Mouse (Mus musculus) left cerebral cortex, postnatal 25 days (tissue): ENCODE measurements around the gene Wnt3a. TPM values are rescaled to one million over a fixed set of nuclear protein-coding genes. Genes with fewer than 3 reads are reported as not detected.
A peak's percentile ranks its signal among the peaks of the same experiment; 100 is the strongest.

Source experiments
- DNase-seq, 2 experiments: peaks; one replicate each; pipeline ENCODE4 v3.0.0; 2022; ENCODE audit warnings: low spot score in 2 of 2, mixed read lengths in 1 of 2
- intact Hi-C: fragments of 180-260 bp; cut with DNase I; formaldehyde crosslinking; loops from one replicate; pipeline ENCODE4 v1.15.1; 2025
- total RNA-seq, 2 experiments: library from RNA; stranded (reverse); gene quantifications; 2 replicates each; pipeline ENCODE4 v1.2.3; 2021

Wnt3a gene
- total RNA-seq: not detected

DNA sequence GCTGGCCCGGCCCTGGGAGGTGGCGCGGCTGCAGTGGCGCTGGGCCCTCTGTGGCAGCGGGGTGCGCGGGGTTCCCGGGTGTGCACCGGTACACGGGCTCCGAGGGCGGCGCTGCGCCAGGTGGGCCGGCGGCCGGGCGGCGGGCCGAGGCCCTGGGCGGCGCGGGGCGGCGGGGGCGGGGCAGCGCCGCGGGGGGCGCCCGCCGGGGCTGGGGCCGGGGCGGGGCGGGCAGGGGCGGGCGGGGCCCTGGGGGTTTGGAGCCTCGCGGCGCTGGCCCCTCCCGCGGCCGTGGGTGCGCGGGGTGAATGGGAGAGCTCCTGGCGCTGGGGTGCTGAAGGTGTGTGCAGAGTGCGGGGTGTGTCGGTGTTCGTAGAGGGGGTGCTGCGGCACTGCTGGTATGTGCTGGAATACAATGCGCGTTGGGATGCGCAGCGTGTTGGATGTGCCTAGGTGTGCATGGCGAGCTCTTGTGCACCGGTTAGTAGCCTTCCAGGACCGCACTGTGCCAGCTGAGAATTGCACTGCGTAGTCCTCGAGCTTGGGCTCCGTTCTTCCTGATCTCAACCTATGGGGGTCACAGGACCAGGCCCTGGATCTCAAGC is at the start of gene Wnt3a:
Gene Wnt3a, minus strand, starts transcription at position 51 of the 602 bp plus-strand sequence.
- intact Hi-C loops: no loop called here
- DNase-seq: no peak

GRCm38 (mm10) chr11:59338736-59339120 is 48.2 kb upstream of the Wnt3a start:
- peak; percentile 76 to 97 for DNase-seq
- intact Hi-C loops: loop anchor here (1.0 to 2.0 kb wide), 2 partner anchors 33 to 158 kb away; no protein-coding TSS in a partner anchor

DNA sequence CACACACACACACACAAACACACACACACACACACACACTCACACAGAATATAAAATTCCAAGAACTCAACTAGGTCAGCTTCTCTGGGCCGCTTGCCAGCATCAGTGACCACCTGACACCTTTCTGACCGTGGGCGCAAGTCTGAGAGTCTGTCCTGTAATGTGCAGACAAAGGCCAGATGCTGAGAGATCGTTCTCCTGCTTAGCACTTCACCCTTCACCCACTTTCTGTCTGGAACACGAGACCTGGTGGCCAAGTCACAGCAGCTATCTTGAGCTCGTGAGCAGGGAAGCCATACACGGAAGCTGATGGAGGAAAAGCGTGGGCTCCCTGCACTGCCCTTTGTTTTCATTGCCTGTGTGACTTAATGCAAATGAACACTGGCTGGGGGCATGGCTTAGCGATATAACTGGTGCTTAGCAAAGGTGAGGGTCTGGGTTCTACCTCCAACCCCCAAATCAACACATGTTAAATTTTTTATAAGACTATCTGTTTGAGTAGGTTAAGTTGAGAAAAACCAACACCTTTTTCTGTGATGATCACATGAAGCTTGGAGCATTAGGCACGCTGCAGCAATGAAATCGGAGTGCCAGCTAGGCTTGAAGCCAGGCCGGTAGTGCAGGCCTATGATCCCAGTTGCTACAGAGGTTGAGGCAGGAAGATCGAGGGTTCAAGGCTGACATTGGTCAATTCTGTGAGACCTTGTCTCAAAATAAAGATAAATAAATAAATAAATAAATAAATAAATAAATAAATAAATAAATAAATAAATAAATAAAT is 47.6 kb upstream of the Wnt3a start:
- DNase-seq: peak; percentile 31 to 77
- intact Hi-C loops: loop anchor here (1.0 to 2.0 kb wide), 2 partner anchors 33 to 159 kb away; no protein-coding TSS in a partner anchor

- no peak for DNase-seq
- intact Hi-C loops: no loop called here
These were observed 45.8 kb upstream of the Wnt3a start for GRCm38 (mm10) chr11:59336381-59336780.

DNA sequence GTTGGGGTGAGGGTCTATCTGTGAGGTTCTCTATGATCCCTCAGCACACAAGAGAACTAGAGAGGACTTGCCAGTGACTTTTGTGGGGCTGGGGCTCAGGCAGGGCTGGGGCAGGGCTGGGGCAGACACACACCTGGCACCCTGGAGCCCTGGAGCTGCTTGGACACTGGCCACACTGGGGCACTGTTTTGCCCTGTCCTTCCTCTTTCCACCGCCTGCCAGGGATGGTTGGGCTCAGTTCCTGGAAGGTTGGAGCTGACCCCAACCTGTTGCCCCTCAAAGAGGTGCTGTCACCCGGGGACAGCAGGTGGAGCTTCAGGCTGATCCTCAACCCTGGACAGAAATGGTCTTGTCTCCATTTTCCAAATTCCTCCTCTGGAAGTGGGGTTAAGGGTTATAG is 45.4 kb upstream of the Wnt3a start:
- DNase-seq: no peak
- intact Hi-C loops: no loop called here

DNA sequence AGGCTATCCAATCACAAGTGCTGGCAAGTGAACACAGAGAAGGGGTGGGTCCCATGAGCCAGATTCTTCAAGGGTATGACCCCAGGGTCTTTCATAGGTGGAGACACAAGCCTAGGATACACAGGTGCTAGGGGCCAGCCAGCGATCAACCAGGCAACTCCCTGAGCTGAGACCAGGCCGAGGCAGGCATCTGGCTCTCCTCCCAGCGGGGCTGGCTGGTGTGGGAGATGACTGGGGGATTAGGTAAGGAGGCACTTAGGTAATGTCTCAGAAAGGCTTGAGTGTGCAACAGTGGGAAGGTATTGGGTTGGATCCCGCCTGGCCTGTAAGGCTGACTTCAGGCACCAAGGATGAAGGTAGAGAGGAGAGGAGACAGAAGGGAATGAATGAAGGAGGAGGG is 44.6 kb upstream of the Wnt3a start:
- intact Hi-C loops: no loop called here
- DNase-seq: no peak

DNA sequence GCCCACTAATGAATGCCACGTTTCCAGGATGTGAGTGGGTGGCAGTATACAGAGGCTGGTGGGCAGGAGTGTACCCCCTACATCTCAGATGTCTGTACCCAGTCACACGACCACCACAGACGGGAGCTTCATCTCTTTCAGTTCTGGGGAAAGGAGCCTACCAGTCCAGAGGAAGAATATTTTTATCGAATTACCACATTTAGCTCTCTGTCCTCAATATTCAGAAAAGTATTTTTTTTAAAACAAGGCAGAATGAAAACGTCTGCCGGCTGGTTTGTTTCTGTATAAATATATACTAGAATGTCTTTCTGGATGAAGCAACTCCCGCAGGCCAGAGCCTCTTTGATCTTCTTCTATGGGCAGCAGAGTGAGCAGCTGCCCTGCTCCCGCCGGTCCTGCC is 42.4 kb upstream of the Wnt3a start:
- intact Hi-C loops: no loop called here
- DNase-seq: peak in 1 of 2 experiments; percentile 72

GRCm38 (mm10) chr11:59331167-59331869 is 40.8 kb upstream of the Wnt3a start:
- intact Hi-C loops: no loop called here
- no peak for DNase-seq

DNA sequence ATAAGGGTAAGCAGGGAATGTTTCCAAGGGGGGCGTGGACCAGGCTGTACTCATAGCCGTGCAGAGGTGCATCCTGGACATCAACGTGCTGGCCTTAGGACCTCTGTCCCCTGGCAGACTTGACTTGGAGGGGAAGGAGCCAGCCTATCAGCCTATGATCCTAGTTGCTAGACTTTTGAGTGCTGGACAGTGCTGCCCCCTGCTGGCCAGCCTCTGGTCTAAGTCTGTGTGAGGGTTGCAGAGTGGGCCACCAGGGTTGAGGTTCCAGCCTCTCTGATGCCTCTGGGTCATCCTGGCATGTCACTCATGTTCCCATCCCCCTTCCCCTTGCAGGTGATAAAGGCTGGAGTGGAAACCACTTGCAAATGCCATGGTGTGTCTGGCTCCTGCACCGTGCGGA is 40.0 kb upstream of the Wnt3a start:
- peak; percentile 62 to 71 for DNase-seq
- intact Hi-C loops: loop anchor here (1.0 kb wide), 1 partner anchor 23 kb away; no protein-coding TSS in a partner anchor

GRCm38 (mm10) chr11:59329616-59330015 is 39.1 kb upstream of the Wnt3a start:
- intact Hi-C loops: loop anchor here (1.0 kb wide), 1 partner anchor 22 kb away; no protein-coding TSS in a partner anchor
- DNase-seq: peak in 1 of 2 experiments; percentile 71

DNA sequence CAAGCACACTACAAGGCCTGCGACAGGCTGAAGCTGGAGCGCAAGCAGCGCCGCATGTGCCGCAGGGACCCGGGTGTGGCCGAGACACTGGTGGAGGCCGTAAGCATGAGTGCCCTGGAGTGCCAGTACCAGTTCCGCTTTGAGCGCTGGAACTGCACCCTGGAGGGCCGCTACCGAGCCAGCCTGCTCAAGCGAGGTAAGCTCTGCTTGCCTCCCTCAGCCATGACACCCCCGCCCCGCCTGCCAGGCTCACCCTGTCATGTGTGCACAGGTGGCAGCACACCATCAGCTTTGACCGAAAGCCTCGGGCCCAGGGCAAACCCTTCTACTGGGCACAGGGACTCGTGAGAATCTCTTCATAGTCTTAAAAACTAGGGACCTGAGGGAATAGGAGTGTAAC is 37.1 kb upstream of the Wnt3a start:
- DNase-seq: no peak
- intact Hi-C loops: no loop called here

DNA sequence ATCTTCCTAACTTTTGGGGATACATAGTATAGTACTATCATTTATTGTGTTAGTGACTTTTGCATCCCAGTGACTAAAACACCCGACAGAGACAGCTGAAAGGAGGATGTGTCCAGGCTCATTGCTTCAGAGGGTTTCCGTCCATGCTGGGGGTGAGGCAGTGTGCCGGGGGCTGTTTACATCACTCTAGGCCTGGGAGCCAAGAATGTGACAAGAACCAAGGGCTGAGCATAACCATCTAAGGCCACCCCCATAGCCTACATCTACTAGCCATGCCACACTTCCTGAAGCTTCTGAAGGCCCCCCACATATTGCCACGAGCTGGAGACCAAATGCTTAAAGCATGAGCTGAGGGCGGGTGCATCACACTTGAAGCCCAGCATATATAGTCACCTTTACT is 34.2 kb upstream of the Wnt3a start:
- no peak for DNase-seq

DNA sequence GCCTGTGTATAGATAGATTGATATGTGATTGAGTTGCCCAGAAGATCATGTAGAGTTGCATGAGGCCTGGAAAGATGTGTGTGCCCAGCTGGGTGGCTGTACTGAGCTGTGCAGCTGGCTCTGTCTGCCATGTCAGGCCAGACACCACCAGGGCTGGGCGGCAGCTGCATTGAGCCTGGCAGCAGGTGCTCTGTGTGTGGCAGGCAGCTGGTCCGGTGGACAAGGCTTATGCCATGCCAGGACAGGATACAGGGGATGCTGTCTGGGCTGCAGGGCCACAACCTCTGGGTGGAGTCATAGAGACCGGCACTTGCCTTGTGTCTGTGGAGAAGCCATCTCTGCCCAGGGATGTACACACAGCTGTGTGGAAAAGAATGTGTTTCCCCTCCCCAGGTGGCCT is 32.4 kb upstream of the Wnt3a start:
- intact Hi-C loops: no loop called here
- no peak for DNase-seq

More for the DNA sequence above, 34.2 kb upstream of the Wnt3a start:
- intact Hi-C loops: no loop called here

- no peak for DNase-seq
- intact Hi-C loops: no loop called here
These were observed 26.0 kb upstream of the Wnt3a start for GRCm38 (mm10) chr11:59316517-59316916.

- intact Hi-C loops: no loop called here
- no peak for DNase-seq
These were observed 23.4 kb upstream of the Wnt3a start for GRCm38 (mm10) chr11:59313944-59314343.

GRCm38 (mm10) chr11:59313029-59313811 is 22.7 kb upstream of the Wnt3a start:
- no peak for DNase-seq
- intact Hi-C loops: no loop called here

DNA sequence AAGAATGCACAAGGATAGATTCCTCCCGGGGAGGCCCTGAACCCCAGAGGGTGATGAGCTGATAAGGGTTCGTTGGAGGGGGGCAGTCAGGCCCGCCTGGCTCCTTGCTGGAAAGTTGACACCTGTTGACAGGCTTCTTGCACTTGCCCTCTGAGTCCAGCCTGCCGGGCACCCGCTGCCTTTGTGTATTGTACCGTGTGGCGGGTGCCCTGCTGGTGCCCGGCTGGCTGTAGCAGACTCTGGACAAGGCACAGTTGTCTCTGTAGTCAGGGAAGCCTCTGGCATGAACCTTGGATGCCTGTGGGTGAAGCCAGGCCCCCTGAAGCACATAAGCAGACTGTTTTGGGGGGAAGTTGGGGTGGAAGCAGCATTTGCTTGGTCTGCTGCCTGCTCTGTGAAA is 21.9 kb upstream of the Wnt3a start:
- intact Hi-C loops: no loop called here
- no peak for DNase-seq

DNA sequence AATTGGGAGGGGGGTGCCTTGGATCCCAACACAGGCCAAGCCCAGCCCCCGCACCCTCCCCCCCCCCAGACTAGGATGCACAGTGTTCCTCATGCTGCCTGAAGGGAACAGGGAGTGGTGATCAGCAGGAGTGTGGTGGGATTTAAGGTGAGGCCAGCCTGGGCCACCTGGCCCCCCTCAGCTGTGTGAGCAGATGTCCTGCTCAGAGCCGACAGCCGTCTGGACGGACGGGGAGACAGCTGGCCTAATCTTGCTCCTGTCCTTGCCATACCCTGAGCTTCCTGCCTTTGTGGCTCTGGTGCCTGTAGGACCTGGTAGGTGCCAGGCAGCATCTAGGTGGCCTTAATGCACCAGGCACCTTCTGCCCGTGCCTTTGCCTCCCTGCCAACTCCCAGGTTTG is 21.5 kb upstream of the Wnt3a start:
- DNase-seq: no peak
- intact Hi-C loops: no loop called here

DNA sequence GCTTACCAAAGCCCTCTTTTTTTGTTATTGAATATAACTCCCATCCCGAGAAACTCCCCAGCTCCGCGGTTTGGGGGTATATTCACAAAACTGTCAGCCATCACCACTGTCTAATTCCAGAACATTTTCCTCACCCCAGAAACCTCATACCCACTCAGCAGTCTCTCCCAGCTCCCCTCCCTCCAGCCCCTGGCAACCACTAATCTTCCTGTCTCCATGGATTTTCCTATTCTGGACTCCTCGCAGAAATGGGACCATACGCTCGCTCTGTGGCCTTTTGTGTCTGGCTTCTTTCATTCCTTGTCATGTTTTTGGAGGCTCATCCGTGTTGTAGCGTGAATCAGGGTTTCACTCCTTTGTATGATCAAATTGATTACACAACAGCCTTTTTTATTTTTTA is 19.4 kb upstream of the Wnt3a start:
- no peak for DNase-seq
- intact Hi-C loops: loop anchor here (2.0 kb wide), 1 partner anchor 115 kb away; no protein-coding TSS in a partner anchor
